Mouse (Mus musculus) mesoderm, embryonic 11.5 days (tissue): ENCODE results near the gene Wwox.

Source experiments
- DNase-seq: peaks from one replicate; pipeline ENCODE4 v3.0.0-alpha.2; 2012; ENCODE audit warnings: low read depth, low spot score

The Wwox gene

DNA sequence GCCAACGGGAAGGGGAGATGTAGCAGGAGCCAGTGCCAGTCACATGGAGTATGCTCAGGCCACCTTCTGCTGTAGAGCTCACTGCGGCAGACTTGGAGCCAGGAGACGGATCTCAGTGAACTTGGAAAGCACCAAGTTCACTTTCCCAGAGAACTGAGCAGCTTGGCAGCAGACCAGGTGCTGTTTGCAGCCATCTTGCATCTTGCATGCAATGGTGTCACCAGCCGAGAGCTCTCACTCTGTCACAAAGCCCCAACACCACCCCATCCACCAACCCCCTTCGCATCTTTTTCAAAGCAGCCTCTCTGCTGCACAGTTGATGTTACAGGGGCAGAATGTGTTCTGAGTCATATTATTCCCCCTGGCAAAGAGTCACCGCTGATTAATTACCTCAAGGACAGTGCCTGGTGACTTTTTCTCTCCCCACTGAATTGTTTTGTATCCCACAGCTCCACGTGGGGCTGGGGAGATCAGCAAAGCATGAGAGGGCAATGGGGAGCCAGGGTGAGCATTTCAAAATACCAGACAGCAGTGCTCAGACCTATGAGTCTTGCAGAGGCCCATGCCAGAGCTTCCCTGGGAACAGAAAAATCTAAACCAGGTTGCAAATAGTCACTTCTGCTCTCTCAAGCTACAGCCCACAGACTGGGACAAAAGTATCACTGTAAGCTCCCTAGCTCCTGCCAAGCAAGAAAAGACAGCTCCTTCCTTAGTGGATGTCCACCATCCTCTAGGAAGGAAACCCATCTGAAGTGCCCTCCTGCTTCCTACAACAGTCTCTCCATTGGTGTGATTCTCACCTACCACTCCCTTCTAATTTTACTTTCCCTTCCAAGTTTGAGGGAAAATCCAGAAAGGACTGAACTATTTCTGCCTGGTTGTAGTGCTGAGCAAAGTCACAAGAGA lies 642.1 kb downstream of the Wwox start:
- DNase-seq: no peak

DNA sequence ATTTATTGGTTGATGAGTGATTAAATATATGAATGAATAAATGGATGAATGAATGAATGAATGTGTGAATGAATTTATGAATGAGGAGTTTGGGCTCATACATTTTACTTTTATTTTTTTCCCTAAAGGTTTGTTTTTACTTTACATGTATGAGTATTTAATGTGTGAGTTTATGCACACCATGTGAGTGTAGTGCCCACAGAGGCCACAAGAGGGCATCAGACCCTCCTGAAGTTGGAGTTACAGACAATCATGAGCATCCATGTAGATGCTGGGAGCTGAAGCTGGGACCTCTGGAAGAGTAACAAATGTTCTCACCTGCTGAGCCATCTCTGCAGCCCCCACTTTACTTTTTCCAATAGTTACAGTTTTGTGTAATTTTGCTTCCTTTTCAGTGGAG lies 648.7 kb downstream of the Wwox start:
- DNase-seq: no peak

DNA sequence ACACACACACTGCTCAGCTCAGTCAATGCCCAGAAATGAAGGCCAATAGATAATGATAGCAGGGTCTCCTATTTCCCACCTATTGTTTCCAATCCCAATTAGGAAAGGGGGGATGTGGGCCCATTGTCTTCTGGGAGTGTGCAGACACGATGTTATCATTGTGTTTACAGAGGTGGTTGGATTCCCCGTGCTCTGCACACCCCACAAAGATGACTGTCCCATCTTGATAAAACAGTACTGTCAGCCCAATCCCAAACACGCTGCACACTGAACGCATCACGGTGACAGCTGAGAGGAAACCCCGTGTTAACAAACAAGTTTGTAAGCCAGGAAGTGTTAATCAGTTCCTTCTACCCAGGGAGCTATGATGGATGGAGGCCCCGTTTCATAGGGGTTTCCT lies 650.3 kb downstream of the Wwox start:
- DNase-seq: no peak

DNA sequence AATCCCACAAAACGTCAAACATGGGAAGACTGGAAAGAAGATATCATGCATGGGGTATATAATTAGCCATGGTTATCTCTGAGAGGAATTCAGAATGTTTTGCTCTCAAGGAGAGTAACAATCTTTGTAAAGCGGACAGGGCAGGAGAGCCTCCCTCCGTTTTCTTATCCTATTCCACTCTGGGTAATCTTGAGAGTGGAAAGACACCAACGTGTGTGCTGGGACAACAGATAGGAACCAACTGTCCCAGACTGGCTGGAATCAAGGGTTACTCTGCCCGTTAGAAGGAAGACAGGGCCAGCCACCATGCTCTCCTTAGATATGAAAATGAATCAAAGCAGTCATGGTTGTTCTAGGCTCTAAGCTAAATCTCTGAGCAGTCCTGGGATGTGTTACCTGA lies 650.7 kb downstream of the Wwox start:
- no peak for DNase-seq

DNA sequence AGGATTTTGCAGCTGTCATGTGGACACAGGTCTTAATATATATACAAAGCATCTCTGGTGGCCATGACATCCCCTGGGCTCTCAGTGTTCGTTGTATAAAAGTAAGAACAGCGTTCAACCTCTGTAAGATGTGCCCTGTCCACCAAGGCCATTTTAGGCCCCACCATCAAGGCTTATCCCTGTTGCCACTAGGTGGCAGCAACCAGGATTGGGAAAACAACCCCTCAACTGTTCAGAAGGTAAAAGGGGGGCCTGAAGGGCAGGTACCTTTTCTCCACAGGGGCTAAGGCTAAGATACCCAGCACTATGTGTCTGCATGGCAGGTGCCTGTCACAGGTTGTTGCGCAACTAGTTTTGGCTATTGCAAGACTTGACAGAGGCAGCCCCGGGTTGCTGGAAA lies 656.1 kb downstream of the Wwox start:
- DNase-seq: peak; percentile 23

DNA sequence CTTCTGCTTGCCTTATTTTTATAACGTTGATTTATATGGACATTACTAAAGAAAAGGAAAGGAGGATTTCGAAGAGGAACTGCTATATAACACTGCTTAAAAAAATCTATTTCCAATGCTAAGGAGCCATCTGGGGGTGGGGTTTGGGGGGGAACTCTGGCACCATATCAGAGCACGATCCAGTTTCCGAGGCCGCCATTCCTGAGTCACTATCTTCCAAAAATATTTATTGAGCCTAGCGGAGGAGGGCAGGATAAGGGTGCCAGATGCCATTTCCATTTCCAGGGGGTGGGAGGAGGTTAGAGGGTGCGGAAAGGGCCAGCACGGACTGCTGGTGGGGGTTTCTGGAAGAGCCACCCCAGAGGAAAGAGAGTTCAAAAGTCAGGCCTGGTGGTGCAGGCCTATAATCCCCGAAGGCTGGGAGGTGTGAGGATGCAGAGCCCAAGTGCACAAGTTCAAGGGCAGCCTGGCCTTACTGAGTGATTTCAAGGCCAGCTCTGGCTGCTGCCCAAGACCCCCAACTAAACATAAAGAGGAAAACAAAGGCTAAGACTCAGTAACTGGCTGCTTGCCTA lies 658.6 kb downstream of the Wwox start:
- DNase-seq: no peak

DNA sequence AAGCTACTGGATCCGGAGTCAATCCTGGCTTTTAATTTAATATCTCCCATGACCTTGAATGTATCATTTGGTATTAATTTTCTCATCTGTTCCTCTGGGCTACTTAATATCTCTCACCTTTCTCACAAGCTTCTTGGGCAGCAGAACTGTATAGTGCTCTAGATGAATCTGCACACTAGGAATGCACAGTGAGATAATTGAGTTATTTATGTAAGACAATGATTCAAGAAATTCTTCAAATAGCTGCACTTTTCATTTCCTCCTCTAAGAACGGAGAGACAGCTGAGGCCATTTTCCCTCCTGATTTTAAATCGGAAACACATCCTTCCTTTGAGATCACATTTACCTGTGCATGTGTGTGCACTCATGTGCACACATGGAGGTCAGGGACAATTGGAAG lies 669.9 kb downstream of the Wwox start:
- no peak for DNase-seq

DNA sequence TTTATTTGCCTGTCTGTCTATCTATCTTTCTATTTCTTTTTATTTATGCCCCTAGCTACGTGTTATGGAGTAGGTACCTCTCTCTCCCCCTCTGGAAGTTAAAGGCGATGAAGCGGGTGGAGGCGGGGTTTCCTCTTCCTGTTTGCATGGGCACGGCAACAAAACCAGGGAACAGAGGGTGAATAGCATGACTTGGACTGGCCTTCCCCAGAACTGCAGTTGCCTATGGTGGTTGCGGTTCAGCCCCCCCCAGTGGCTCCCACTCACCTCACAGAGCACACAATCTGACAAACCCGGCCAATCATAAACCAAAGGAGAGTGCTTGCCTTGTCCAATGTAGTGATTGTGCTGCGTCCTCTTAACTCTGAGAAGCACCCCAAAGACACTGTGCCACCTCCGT lies 671.0 kb downstream of the Wwox start:
- DNase-seq: no peak

DNA sequence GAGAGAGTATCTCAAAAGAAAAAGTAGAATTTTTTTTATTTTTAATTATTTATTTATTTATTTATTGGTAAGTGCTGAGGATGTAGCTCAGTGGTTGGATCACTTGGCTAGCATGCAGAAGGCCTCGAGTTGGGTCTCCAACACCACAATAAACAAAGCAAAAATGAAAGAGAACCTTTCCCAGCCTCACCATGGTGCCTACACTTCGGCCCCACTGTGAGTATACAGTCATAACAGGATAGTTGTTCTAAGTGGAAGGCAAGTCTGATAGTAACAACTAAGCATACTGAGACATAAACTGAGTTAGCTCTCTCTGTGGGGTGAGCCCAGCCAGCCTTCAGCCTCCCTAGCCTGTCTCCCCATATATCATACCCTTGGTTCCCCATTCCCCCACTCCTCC lies 672.6 kb downstream of the Wwox start:
- DNase-seq: no peak

DNA sequence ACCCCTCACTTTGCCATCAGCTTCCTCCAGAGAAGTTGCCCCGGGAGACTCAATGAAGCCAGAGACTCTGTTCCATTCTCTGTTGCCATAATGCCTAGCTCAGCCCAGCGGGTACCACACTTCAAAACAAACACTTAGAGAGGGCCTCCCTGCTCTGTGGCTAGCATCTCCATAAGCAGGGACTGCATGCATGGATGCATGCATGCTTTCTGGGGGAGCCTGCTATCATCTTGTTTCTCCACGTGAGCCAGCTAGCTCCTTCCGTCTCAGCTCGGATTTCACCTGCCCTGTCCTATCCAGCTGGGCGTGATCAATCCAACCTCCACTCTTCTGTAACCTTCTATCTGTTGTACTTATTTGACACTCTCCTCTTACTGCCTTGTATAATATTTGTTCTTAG lies 675.0 kb downstream of the Wwox start:
- DNase-seq: no peak

DNA sequence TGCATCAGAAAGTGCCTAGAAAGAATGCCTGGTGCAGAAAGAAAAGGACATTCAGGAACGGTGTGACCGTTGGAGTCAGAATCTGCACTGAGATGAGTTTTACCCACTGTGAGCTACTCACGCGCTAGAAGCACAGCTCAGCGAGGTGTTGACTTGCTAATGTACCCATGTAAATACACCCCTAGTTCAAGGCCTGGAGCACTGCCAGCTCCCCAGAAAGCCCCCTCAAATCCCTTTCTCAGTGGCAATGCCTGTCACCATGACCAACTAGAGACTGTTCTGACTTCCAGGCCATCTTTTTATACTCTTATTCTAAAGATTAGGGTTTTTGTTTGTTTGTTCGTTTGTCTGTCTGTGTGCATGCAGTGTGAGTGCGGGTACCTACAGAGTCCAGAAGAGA lies 686.6 kb downstream of the Wwox start:
- DNase-seq: no peak

DNA sequence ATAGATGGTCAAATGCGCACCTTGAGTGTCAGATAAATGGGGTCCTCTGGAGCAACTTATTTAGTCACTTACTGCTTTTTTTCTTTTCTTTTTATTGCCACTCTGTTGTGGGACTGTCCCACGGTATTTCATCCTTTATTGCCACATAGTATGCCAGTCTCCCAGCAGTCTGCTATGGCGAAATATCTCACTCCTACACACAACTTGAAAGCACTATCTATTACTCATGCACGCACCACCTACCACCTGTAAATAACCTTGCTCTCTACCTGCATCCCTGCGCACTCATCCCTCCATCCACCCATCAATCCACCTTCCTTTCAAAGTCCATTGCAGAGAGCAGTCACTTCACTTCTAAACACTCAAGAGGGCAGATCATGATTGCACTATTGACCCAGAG lies 687.2 kb downstream of the Wwox start:
- no peak for DNase-seq

DNA sequence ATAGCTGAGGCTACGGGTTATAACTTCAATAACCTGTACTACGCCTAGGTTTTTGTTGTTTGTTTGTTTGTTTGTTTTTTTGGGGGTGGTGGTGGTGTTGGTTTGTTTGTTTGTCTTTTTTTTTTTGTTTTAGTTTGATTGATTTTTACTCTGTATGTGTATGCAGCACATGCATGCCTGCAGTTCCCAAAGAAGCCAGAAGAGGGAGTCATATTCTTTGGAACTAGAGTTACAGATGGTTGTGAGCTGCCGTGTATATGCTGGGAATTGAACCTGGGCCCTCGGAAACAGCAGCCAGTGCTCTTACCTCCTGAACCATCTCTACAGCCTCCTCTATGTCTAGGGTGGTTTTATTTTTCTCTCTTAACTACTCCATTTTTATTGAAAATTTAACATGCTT lies 689.9 kb downstream of the Wwox start:
- DNase-seq: no peak

DNA sequence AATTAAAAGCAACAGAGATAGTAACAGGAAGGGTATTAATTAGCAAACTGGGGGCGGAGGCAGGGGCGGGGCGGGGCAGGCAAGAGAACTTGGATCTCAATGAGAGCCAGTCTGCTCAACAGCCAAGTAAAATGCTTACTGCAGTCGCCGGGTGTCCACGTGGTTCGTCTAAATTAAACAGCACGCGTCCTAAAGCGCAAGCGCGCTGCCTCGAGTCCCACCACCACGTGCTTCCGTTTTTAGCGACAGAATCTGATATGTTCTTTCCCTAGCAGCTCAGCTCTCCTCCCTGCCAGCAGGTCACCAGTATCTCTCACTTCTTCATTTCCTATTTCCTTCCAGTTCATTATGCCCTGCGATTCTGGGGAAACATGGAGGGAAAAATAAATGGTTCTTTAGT lies 693.7 kb downstream of the Wwox start:
- no peak for DNase-seq

DNA sequence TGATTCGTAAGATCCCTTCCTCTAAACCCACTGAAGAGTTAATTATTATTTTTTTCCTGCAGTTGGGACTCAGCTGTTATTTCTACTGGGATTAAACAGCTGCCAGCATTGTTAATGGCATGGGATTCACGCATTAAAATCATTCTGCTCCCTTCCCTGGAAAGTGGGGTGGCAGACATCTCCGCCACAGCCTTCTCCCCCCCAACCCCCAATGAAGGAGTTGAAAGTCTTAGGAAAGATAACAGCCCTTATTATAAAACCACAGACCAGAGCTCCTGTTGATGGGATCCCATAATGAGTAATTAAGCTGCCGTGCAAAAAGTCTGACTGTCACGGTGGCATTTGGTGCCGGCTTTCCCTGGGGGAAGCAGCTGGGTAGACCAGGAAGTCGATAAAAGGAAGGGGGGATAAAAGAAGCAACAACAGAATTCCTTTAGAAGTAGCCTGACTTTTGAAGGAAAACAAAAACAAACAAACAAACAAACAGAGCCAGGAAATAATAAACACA lies 694.3 kb downstream of the Wwox start:
- DNase-seq: no peak

DNA sequence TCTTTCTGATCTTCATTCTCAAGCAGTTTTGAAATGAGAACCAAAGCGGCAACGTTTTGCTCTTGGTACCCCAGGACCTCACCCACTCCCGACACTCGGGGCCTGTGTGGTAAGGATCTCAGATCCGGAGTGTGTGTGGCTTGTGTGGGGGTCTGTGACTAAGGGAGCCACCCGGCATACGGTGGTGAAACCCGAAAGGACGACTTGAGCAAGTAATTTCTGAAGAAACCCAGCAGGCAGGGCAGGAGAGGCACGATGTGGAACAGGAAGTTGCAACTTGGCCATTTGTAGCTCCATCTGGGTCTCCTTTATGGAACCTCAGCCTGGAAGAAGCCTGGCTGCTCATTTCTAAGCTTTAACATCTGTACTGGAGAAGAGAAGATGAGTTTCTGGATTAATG lies 697.4 kb downstream of the Wwox start:
- DNase-seq: no peak

DNA sequence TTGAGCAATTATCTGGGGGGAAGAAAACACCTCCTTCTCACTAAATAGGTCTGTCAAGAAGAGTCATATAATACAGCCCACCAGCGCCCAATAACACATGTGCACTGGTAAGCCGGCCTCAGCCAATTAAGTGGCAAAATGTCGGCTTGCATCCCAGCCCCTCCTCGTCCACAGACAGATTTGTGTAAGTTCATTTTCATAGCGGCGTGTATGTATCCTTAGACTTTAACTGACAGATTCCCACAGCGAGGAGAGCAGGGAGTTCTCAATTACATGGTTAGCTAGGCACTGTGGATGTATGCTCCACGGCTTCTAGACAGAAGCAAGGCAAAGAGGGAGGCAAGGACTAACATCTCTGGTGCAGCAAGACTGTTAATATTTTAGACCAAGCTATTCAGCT lies 702.2 kb downstream of the Wwox start:
- no peak for DNase-seq

DNA sequence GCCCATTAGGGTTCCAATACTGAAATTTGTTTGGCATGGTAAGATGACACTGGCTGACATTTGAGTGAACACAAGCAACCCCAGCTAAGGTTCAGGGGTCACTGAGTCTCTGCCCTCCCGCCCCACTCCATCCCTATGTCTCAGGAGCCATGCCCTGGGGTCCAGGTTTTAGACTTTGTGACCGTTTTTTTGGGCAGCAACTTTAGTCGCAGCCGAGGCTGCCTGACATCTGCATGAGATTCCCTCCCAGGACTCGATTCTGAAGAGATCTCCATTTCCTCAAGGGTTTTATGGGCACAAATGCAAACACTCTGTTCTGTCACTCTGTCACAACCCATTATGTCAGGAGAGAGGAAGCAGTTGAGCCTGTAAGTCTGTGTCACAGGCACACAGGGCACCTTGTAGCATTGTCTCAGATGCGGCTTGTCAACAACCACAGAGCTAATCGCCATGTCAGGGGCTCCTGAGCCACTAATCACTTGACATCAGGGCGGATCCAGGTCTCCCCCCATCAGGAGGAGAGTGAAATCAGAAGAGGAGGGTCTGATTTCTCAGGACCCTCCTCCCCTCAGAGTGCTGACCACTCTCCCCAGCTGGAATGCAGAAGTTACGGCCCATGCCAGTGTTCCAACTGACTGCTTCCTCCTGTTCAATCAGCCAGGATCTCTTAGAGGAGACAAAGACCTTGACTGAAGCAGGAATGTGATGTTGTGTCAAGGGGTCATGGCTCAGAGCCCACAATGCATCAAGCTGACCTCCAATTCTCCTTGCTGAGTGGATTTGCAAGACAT lies 704.3 kb downstream of the Wwox start:
- DNase-seq: peak; percentile 69

DNA sequence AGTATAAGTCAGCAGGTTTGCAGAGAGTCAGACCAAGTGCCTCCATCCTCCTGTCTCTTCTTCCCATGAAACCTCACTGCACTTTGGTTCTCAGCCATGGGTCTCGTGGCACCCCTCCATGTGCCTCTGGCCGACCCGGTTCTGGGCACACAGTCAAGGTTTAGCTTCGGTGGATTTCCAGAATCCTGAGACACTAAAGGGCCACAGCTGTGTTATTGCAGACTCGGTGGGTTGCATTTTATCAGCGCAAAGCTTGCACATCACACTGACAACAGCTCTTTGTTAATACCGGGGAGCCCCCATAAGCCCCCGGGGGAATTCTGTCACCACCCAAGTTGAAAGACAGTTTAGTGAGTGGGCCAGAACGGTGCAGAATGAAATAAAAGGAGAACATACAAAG lies 707.6 kb downstream of the Wwox start:
- no peak for DNase-seq

DNA sequence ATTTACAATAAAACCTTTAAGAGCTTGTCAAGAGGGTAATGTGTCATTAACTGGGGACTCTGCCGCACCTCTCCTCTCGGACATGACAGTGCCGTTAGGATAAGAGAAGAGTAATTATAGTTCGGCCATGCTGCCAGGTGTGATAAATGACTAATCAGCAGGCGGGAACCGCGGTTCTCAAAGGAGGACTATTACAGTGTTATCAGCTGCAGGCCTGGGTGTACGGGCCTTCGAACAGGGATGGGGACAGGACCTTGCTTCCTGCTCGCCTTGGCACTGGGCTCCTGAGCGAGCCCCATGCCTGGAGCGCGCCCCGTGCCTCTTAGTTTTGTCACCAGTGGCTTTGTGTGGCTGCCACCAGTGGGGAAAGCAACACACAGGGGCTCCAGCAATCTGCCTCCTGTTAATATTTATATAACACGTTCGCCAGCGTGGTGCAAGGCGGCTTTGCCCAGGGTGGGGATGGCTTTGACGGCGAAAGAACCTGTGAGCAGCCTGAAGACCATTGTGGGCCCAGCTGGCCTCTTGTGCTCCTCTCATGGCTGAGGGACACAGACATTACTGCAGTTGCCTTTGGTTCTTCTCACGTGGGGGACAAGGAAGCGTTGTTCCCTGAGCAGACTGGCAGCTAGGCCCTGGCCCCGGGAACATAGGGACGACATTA lies 711.1 kb downstream of the Wwox start:
- no peak for DNase-seq

DNA sequence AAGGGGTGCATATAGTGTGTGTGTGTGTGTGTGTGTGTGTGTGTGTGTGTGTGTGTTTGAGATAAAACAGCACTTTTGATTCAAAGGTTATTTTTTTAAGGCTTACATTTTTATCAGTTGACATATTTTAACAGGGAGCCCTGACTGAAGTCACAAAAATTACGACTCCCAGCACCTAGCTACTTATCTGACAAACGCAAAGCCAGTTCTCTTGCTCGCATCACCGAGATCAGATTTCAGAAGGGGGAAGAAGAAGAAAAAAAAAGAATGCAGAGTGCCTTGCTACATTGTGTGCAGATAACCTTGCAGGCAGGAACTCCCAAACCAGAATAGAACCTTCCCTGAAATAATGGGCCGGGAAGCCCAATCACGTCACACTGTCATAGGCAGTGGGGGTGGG lies 712.0 kb downstream of the Wwox start:
- no peak for DNase-seq

DNA sequence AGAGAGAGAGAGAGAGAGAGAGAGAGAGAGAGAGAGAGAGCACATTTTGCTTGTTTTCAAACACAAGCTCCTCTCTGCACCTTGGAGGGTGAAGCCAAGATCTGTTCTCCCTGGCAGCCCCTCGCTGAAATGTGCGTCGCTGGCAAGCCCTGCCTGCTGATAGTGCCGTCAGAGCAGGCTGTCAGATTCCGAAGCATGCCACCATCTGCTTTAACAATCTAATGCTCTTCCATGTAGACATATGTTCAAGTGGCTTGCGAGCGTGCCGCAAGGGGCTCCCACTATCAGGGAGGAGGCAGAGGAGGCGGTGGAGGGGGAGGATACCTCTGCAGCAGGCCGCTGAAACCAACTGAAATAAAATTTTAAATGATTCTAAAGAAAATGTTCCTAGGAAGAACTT lies 714.6 kb downstream of the Wwox start:
- peak; percentile 56 for DNase-seq
